Mouse (Mus musculus): Measurements from ENCODE around the gene Mfn2. TPM values are rescaled to one million over a fixed set of nuclear protein-coding genes. Genes with fewer than 3 reads are reported as not detected.

Mfn2 gene
- polyA plus RNA-seq, 1 experiment from 2014 or later: 27.1 TPM

- Histone ChIP-seq H3K36me3 (peaks cover 31% of the 10 kb centered on the region), H3K9ac (no peak overlapping the region), H3K9me3 (replicated peaks) (no peaks in the 10 kb centered on the region), H3K4me3 (no peak overlapping the region), H3K27me3 (replicated peaks) (no peaks in the 10 kb centered on the region), H3K4me2 (no peak overlapping the region), H3K4me1 (peaks cover 26% of the 10 kb centered on the region), H3K27ac (no peak overlapping the region)
- ATAC-seq: no peak
- 72% methylated on average over 5 of the region's 5 CpGs for WGBS (ENCODE audit: insufficient replicate concordance)
Measured at GRCm38 (mm10) chr4:147906230-147906629, 1.7 kb upstream of the Mfn2 start.

GRCm38 (mm10) chr4:147905090-147905659 is 671 bp upstream of the Mfn2 start:
- H3K4me1 ChIP-seq: peaks cover 26% of the 10 kb centered on the region
- H3K36me3 ChIP-seq: peaks cover 31% of the 10 kb centered on the region
- peak overlapping the region; percentile 80 for H3K4me2 ChIP-seq
- peak overlapping the region; percentile 91 for H3K9ac ChIP-seq
- H3K27ac ChIP-seq: peak overlapping the region; percentile 87; the same call in 1 of the 2 replicates
- H3K9me3 ChIP-seq (replicated peaks): no peaks in the 10 kb centered on the region
- H3K4me3 ChIP-seq: peak overlapping the region; percentile 96
- 2% methylated on average over 8 of the region's 8 CpGs for WGBS (ENCODE audit: insufficient replicate concordance)
- H3K27me3 ChIP-seq (replicated peaks): no peaks in the 10 kb centered on the region
- ATAC-seq: no peak

GRCm38 (mm10) chr4:147903601-147904000 is 903 bp downstream of the Mfn2 start:
- Histone ChIP-seq H3K4me3 (peak overlapping the region; percentile 96), H3K36me3 (peaks cover 41% of the 10 kb centered on the region), H3K4me2 (peak overlapping the region; percentile 80), H3K9ac (peak overlapping the region; percentile 91), H3K27me3 (replicated peaks) (no peaks in the 10 kb centered on the region), H3K27ac (0 out of 2 replicates have a peak overlapping the region, but pooled peaks have one; percentile 87), H3K9me3 (replicated peaks) (no peaks in the 10 kb centered on the region), H3K4me1 (peaks cover 26% of the 10 kb centered on the region)
- 73% methylated on average over 3 of the region's 3 CpGs for WGBS (ENCODE audit: insufficient replicate concordance)
- ATAC-seq: no peak

- ATAC-seq: no peak
- H3K4me2 ChIP-seq: peak overlapping the region; percentile 80
- no peaks in the 10 kb centered on the region for H3K9me3 ChIP-seq (replicated peaks)
- no peak overlapping the region for H3K27ac ChIP-seq
- H3K4me3 ChIP-seq: no peak overlapping the region; the same call in 1 of the 2 replicates
- WGBS (ENCODE audit: insufficient replicate concordance): 83% methylated on average over 12 of the region's 12 CpGs
- peaks cover 26% of the 10 kb centered on the region for H3K4me1 ChIP-seq
- H3K9ac ChIP-seq: 0 out of 2 replicates have a peak overlapping the region, but pooled peaks have one; percentile 91
- H3K27me3 ChIP-seq (replicated peaks): no peaks in the 10 kb centered on the region
- H3K36me3 ChIP-seq: peaks cover 47% of the 10 kb centered on the region
Measured at GRCm38 (mm10) chr4:147902906-147903500, 1.5 kb downstream of the Mfn2 start.

- H3K9ac ChIP-seq: no peak overlapping the region
- no peak overlapping the region for H3K4me3 ChIP-seq
- H3K9me3 ChIP-seq (replicated peaks): no peaks in the 10 kb centered on the region
- no peak for ATAC-seq
- no peaks in the 10 kb centered on the region for H3K27me3 ChIP-seq (replicated peaks)
- H3K4me1 ChIP-seq: peaks cover 24% of the 10 kb centered on the region
- no peak overlapping the region for H3K27ac ChIP-seq
- no peak overlapping the region for H3K4me2 ChIP-seq
- H3K36me3 ChIP-seq: peaks cover 73% of the 10 kb centered on the region
- 78% methylated on average over 7 of the region's 7 CpGs for WGBS (ENCODE audit: insufficient replicate concordance)
Measured at GRCm38 (mm10) chr4:147900452-147900851, 4.1 kb downstream of the Mfn2 start.

GRCm38 (mm10) chr4:147897348-147897747 is 7.2 kb downstream of the Mfn2 start:
- no peak for ATAC-seq
- 74% methylated on average over 3 of the region's 3 CpGs for WGBS (ENCODE audit: insufficient replicate concordance)
- H3K36me3 ChIP-seq: peaks cover 95% of the 10 kb centered on the region
- H3K9me3 ChIP-seq (replicated peaks): no peaks in the 10 kb centered on the region
- H3K4me2 ChIP-seq: no peak overlapping the region
- no peak overlapping the region for H3K27ac ChIP-seq
- no peak overlapping the region for H3K9ac ChIP-seq
- peaks cover 6% of the 10 kb centered on the region for H3K4me1 ChIP-seq
- H3K27me3 ChIP-seq (replicated peaks): no peaks in the 10 kb centered on the region
- no peak overlapping the region for H3K4me3 ChIP-seq

GRCm38 (mm10) chr4:147896411-147896810 is 8.1 kb downstream of the Mfn2 start:
- Histone ChIP-seq H3K9ac (no peak overlapping the region), H3K27me3 (replicated peaks) (no peaks in the 10 kb centered on the region), H3K4me3 (no peak overlapping the region), H3K9me3 (replicated peaks) (no peaks in the 10 kb centered on the region), H3K4me1 (no peaks in the 10 kb centered on the region), H3K36me3 (peaks cover 95% of the 10 kb centered on the region), H3K27ac (no peak overlapping the region), H3K4me2 (no peak overlapping the region)
- ATAC-seq: no peak
- WGBS (ENCODE audit: insufficient replicate concordance): 45% methylated on average over 1 of the region's 1 CpGs

GRCm38 (mm10) chr4:147895815-147896330 is 8.6 kb downstream of the Mfn2 start:
- H3K9me3 ChIP-seq (replicated peaks): no peaks in the 10 kb centered on the region
- H3K27ac ChIP-seq: no peak overlapping the region
- 0 out of 2 replicates have a peak, but pooled peaks have one; percentile 14 for ATAC-seq
- no peak overlapping the region for H3K4me2 ChIP-seq
- H3K36me3 ChIP-seq: peaks cover 100% of the 10 kb centered on the region
- H3K4me3 ChIP-seq: no peak overlapping the region
- no peaks in the 10 kb centered on the region for H3K27me3 ChIP-seq (replicated peaks)
- H3K9ac ChIP-seq: no peak overlapping the region
- no peaks in the 10 kb centered on the region for H3K4me1 ChIP-seq
- WGBS (ENCODE audit: insufficient replicate concordance): 86% methylated on average over 4 of the region's 4 CpGs

- no peak overlapping the region for H3K27ac ChIP-seq
- no peak overlapping the region for H3K4me2 ChIP-seq
- no peaks in the 10 kb centered on the region for H3K27me3 ChIP-seq (replicated peaks)
- peaks cover 96% of the 10 kb centered on the region for H3K36me3 ChIP-seq
- H3K4me3 ChIP-seq: no peak overlapping the region
- H3K9me3 ChIP-seq (replicated peaks): no peaks in the 10 kb centered on the region
- ATAC-seq: no peak
- no peaks in the 10 kb centered on the region for H3K4me1 ChIP-seq
- 86% methylated on average over 6 of the region's 6 CpGs for WGBS (ENCODE audit: insufficient replicate concordance)
- no peak overlapping the region for H3K9ac ChIP-seq
Measured at GRCm38 (mm10) chr4:147890341-147890740, 14.2 kb downstream of the Mfn2 start.

- Histone ChIP-seq H3K27ac (no peak overlapping the region), H3K4me3 (no peak overlapping the region), H3K9ac (no peak overlapping the region), H3K9me3 (replicated peaks) (no peaks in the 10 kb centered on the region), H3K4me2 (no peak overlapping the region), H3K27me3 (replicated peaks) (no peaks in the 10 kb centered on the region), H3K4me1 (no peaks in the 10 kb centered on the region), H3K36me3 (peaks cover 96% of the 10 kb centered on the region)
- no peak for ATAC-seq
- 74% methylated on average over 4 of the region's 4 CpGs for WGBS (ENCODE audit: insufficient replicate concordance)
Measured at GRCm38 (mm10) chr4:147888237-147888636, 16.3 kb downstream of the Mfn2 start.

GRCm38 (mm10) chr4:147887277-147887676 is 17.2 kb downstream of the Mfn2 start:
- ATAC-seq: no peak
- H3K9ac ChIP-seq: no peak overlapping the region
- H3K4me1 ChIP-seq: no peaks in the 10 kb centered on the region
- no peak overlapping the region for H3K4me2 ChIP-seq
- H3K36me3 ChIP-seq: peaks cover 96% of the 10 kb centered on the region
- no peak overlapping the region for H3K4me3 ChIP-seq
- WGBS (ENCODE audit: insufficient replicate concordance): 79% methylated on average over 7 of the region's 7 CpGs
- H3K27ac ChIP-seq: no peak overlapping the region
- no peaks in the 10 kb centered on the region for H3K27me3 ChIP-seq (replicated peaks)
- H3K9me3 ChIP-seq (replicated peaks): no peaks in the 10 kb centered on the region

GRCm38 (mm10) chr4:147886158-147886557 is 18.3 kb downstream of the Mfn2 start:
- no peak overlapping the region for H3K4me3 ChIP-seq
- H3K9ac ChIP-seq: no peak overlapping the region
- H3K36me3 ChIP-seq: peaks cover 96% of the 10 kb centered on the region
- no peak for ATAC-seq
- H3K4me2 ChIP-seq: no peak overlapping the region
- no peaks in the 10 kb centered on the region for H3K9me3 ChIP-seq (replicated peaks)
- H3K4me1 ChIP-seq: no peaks in the 10 kb centered on the region
- no peak overlapping the region for H3K27ac ChIP-seq
- WGBS (ENCODE audit: insufficient replicate concordance): 89% methylated on average over 12 of the region's 12 CpGs
- no peaks in the 10 kb centered on the region for H3K27me3 ChIP-seq (replicated peaks)
